8 mouse cellular contexts compared by ENCODE assay signal in genomic region chr3:95668589-95669308, GRCm38 (mm10). TPM values are rescaled to one million over a fixed set of nuclear protein-coding genes. Genes with fewer than 3 reads are reported as not detected.
A peak's percentile ranks its signal among the peaks of the same experiment; 100 is the strongest.
DNase-seq lines count a peak whose midpoint lies in the region; ATAC-seq and TF ChIP-seq lines count a peak whose summit lies in the region.

No protein-coding gene starts in this region.

- H3K4me1 ChIP-seq in heart, adult 2 months (ENCODE audit: control insufficient read depth, insufficient read depth, low read length) = peaks cover 54% of the 10 kb centered on the region
- H3K4me1 ChIP-seq in forebrain, embryonic 15.5 days = peaks cover 31% of the 10 kb centered on the region
- H3K4me1 ChIP-seq in liver, embryonic 12.5 days = peaks cover 95% of the 10 kb centered on the region
- peaks cover 71% of the 10 kb centered on the region for H3K4me1 ChIP-seq in thymus, adult 2 months (replicated peaks; ENCODE audit: control insufficient read depth, insufficient read depth, low read length)

- no peak for TF ChIP-seq POLR2A in heart, adult 2 months (IDR thresholded peaks at IDR 0.05; ENCODE audit: insufficient read depth, low read depth, low read length)
- 0 out of 2 replicates have a peak, but pooled peaks have one; percentile 36 for TF ChIP-seq POLR2A in thymus, adult 2 months (IDR thresholded peaks at IDR 0.05; ENCODE audit: control insufficient read depth, extremely low read depth, insufficient read depth, low read length, poor library complexity)

- no peak overlapping the region for H3K4me3 ChIP-seq in heart, adult 2 months
- no peak overlapping the region for H3K4me3 ChIP-seq in forebrain, embryonic 15.5 days
- no peak overlapping the region for H3K4me3 ChIP-seq in liver, embryonic 12.5 days
- H3K4me3 ChIP-seq in thymus, adult 2 months (ENCODE audit: control insufficient read depth, insufficient read depth, low read length) = no peak overlapping the region

- no peak for ATAC-seq in forebrain, embryonic 15.5 days (replicated peaks)
- ATAC-seq in liver, embryonic 12.5 days = no peak

- intact Hi-C loops in heart, adult 2 months (cut with DNase I) = no loop called here

- TF ChIP-seq CTCF in heart, adult 2 months (IDR thresholded peaks at IDR 0.05) = no peak
- no peak for TF ChIP-seq CTCF in thymus, adult 2 months (IDR thresholded peaks at IDR 0.05; ENCODE audit: borderline replicate concordance, control insufficient read depth, extremely low read depth, insufficient read depth, low read length, poor library complexity)

- peak overlapping the region; percentile 29 for H3K9ac ChIP-seq in heart, adult 2 months (ENCODE audit: low read depth, low read length)
- H3K9ac ChIP-seq in forebrain, embryonic 15.5 days (replicated peaks) = no peak overlapping the region
- no peak overlapping the region for H3K9ac ChIP-seq in liver, embryonic 12.5 days

- peaks cover 7% of the 10 kb centered on the region; the same call in 1 of the 2 replicates for H3K79me2 ChIP-seq in heart, adult 2 months (replicated peaks; ENCODE audit: control insufficient read depth, insufficient read depth, low read length)

- no peaks in the 10 kb centered on the region for H3K27me3 ChIP-seq in heart, adult 2 months (ENCODE audit: control insufficient read depth, insufficient read depth, low read length)
- no peaks in the 10 kb centered on the region for H3K27me3 ChIP-seq in forebrain, embryonic 15.5 days
- no peaks in the 10 kb centered on the region for H3K27me3 ChIP-seq in liver, embryonic 12.5 days (replicated peaks)
- no peaks in the 10 kb centered on the region for H3K27me3 ChIP-seq in thymus, adult 2 months (ENCODE audit: control insufficient read depth, insufficient read depth, low read length)

- H3K4me2 ChIP-seq in forebrain, embryonic 15.5 days (replicated peaks) = no peak overlapping the region
- peak overlapping the region; percentile 19; the same call in 1 of the 2 replicates for H3K4me2 ChIP-seq in liver, embryonic 12.5 days

- 28% methylated on average over 7 of the region's 7 CpGs for WGBS in heart, adult 2 months
- WGBS in forebrain, embryonic 15.5 days = 76% methylated on average over 7 of the region's 7 CpGs
- 77% methylated on average over 7 of the region's 7 CpGs for WGBS in liver, embryonic 12.5 days (ENCODE audit: insufficient replicate concordance)
- 4% methylated on average over 7 of the region's 7 CpGs for WGBS in thymus, adult 2 months

- DNase-seq in heart, adult 2 months = peak in 1 of 2 experiments; percentile 56
- no peak for DNase-seq in heart, adult 9 months (ENCODE audit: low spot score in 2 of 2)
- DNase-seq in CD4-positive helper T cell, adult 2 months (ENCODE audit: low read depth, low spot score) = peak; percentile 85
- DNase-seq in thymus, adult 2 months = peak; percentile 75
- DNase-seq in frontal cortex, postnatal 10 days (ENCODE audit: low spot score in 2 of 2) = no peak
- no peak for DNase-seq in adrenal gland, postnatal 25 days

- TF ChIP-seq EP300 in heart, adult 2 months (IDR thresholded peaks at IDR 0.05; ENCODE audit: insufficient read depth, low read depth, low read length) = no peak

- no peaks in the 10 kb centered on the region for H3K9me3 ChIP-seq in forebrain, embryonic 15.5 days
- H3K9me3 ChIP-seq in liver, embryonic 12.5 days (replicated peaks) = no peaks in the 10 kb centered on the region

- peaks cover 48% of the 10 kb centered on the region for H3K36me3 ChIP-seq in heart, adult 2 months (ENCODE audit: control insufficient read depth, insufficient read depth, low read length)
- H3K36me3 ChIP-seq in forebrain, embryonic 15.5 days = peaks cover 16% of the 10 kb centered on the region
- H3K36me3 ChIP-seq in liver, embryonic 12.5 days = peaks cover 49% of the 10 kb centered on the region
- peaks cover 14% of the 10 kb centered on the region for H3K36me3 ChIP-seq in thymus, adult 2 months (ENCODE audit: control insufficient read depth, insufficient read depth, low read length)

- H3K27ac ChIP-seq in heart, adult 2 months = peak overlapping the region; percentile 99
- peak overlapping the region; percentile 81 for H3K27ac ChIP-seq in forebrain, embryonic 15.5 days (replicated peaks)
- peak overlapping the region; percentile 85 for H3K27ac ChIP-seq in liver, embryonic 12.5 days
- peak overlapping the region; percentile 92 for H3K27ac ChIP-seq in thymus, adult 2 months (ENCODE audit: control insufficient read depth, insufficient read depth, low read length)

RNA-seq across cellular contexts. Expression of gene Mcl1, which starts 10.2 kb away (rescaled TPM):
- total RNA-seq in heart, adult 2 months (2021) = 100 to 1,000 TPM; 134 to 139 TPM
- polyA plus RNA-seq in heart, adult 2 months (2012; rRNA removed) = 39.1 and 64.4 TPM in 2 replicates
- 48.1 and 52.4 TPM in 2 replicates for polyA plus RNA-seq in forebrain, embryonic 15.5 days (2015; fragmentation: Nextera tagmentation; extraction: Ambion mirVana)
- polyA plus RNA-seq in liver, embryonic 12.5 days (2016; fragmentation: Nextera tagmentation; extraction: Ambion mirVana) = 66.5 and 73.8 TPM in 2 replicates
- 145 and 198 TPM in 2 replicates for polyA plus RNA-seq in thymus, adult 2 months (2012; rRNA removed)
- total RNA-seq in adrenal gland, postnatal 25 days (2021) = 165 and 167 TPM in 2 replicates

RNA-seq across cellular contexts. Expression of gene Adamtsl4, which starts 19.0 kb away (rescaled TPM):
- total RNA-seq in heart, adult 2 months (2021) = 10 to 100 TPM; 39.2 to 51.4 TPM
- 36.2 and 46.2 TPM in 2 replicates for polyA plus RNA-seq in heart, adult 2 months (2012; rRNA removed)
- 0.45 and 0.56 TPM in 2 replicates for polyA plus RNA-seq in forebrain, embryonic 15.5 days (2015; fragmentation: Nextera tagmentation; extraction: Ambion mirVana)
- 0.30 and 0.35 TPM in 2 replicates for polyA plus RNA-seq in liver, embryonic 12.5 days (2016; fragmentation: Nextera tagmentation; extraction: Ambion mirVana)
- 3.1 and 4.1 TPM in 2 replicates for polyA plus RNA-seq in thymus, adult 2 months (2012; rRNA removed)
- 5.6 and 6.1 TPM in 2 replicates for total RNA-seq in adrenal gland, postnatal 25 days (2021)

RNA-seq across cellular contexts. Expression of gene Ensa, which starts 44.0 kb away (rescaled TPM):
- total RNA-seq in heart, adult 2 months (2021) = 10 to 100 TPM; 71.5 to 77.7 TPM
- polyA plus RNA-seq in heart, adult 2 months (2012; rRNA removed) = 17.4 and 28.3 TPM in 2 replicates
- polyA plus RNA-seq in forebrain, embryonic 15.5 days (2015; fragmentation: Nextera tagmentation; extraction: Ambion mirVana) = 112 and 121 TPM in 2 replicates
- polyA plus RNA-seq in liver, embryonic 12.5 days (2016; fragmentation: Nextera tagmentation; extraction: Ambion mirVana) = 42.9 and 45.0 TPM in 2 replicates
- polyA plus RNA-seq in thymus, adult 2 months (2012; rRNA removed) = 17.1 and 18.3 TPM in 2 replicates
- total RNA-seq in adrenal gland, postnatal 25 days (2021) = 86.4 and 93.1 TPM in 2 replicates

Comparison
In these comparisons a context has a peak if more than half of its experiments do, and no peak if none do; other contexts are left out.
1. DNase-seq: peak in CD4-positive helper T cell, adult 2 months (single experiment) and thymus, adult 2 months (single experiment); none in heart, adult 9 months (0 of 2), frontal cortex, postnatal 10 days (0 of 2) and adrenal gland, postnatal 25 days (single experiment).
2. Peak in every context shown above with its lines, with median percentiles within 50 percentile points of each other: H3K27ac ChIP-seq.